23 mouse cellular contexts compared by ENCODE assay signal in genomic region chr15:14101757-14102156, GRCm38 (mm10).
DNase-seq lines count a peak whose midpoint lies in the region; ATAC-seq and TF ChIP-seq lines count a peak whose summit lies in the region.
"Had no signal": no experiment of that assay in that cellular context is flagged by ENCODE, and none has a peak within 500 bp of the region (broad histone marks: within the 10 kb centered on the region; RNA-seq: fewer than 3 reads in every experiment).

No protein-coding gene starts in this region.

- H3K4me2 ChIP-seq in midbrain, postnatal 0 days (ENCODE audit: low read depth, low read length, poor library complexity, severe bottlenecking) = no peak overlapping the region
- no peak overlapping the region for H3K4me2 ChIP-seq in midbrain, embryonic 14.5 days (ENCODE audit: low read length)
- H3K4me2 ChIP-seq: embryonic facial prominence, embryonic 13.5 days; forebrain, embryonic 12.5 days; heart, embryonic 11.5 days; heart, embryonic 15.5 days; hindbrain, embryonic 13.5 days had no signal

- TF ChIP-seq CTCF in midbrain, postnatal 0 days (IDR thresholded peaks at IDR 0.05) = no peak

- H3K27me3 ChIP-seq in midbrain, postnatal 0 days (ENCODE audit: insufficient read depth, low read length) = no peaks in the 10 kb centered on the region
- H3K27me3 ChIP-seq in midbrain, embryonic 14.5 days (ENCODE audit: control insufficient read depth, insufficient read depth, low read length) = no peaks in the 10 kb centered on the region
- H3K27me3 ChIP-seq: embryonic facial prominence, embryonic 13.5 days; forebrain, embryonic 12.5 days; heart, embryonic 15.5 days; hindbrain, embryonic 13.5 days had no signal

- no peak for ATAC-seq in midbrain, postnatal 0 days (ENCODE audit: low FRiP score)
- no peak for ATAC-seq in midbrain, embryonic 14.5 days (ENCODE audit: low FRiP score, low TSS enrichment)
- ATAC-seq: CD4-positive, CD25-positive, alpha-beta regulatory T cell, adult 4 months; forebrain, postnatal 0 days had no signal

- no peaks in the 10 kb centered on the region for H3K4me1 ChIP-seq in midbrain, postnatal 0 days (ENCODE audit: insufficient read depth, low read length)
- no peaks in the 10 kb centered on the region for H3K4me1 ChIP-seq in midbrain, embryonic 14.5 days (ENCODE audit: control insufficient read depth, insufficient read depth, low read length)
- H3K4me1 ChIP-seq: embryonic facial prominence, embryonic 13.5 days; forebrain, embryonic 12.5 days; heart, embryonic 15.5 days; hindbrain, embryonic 13.5 days had no signal

- H3K36me3 ChIP-seq in midbrain, postnatal 0 days (ENCODE audit: insufficient read depth, low read length) = no peaks in the 10 kb centered on the region
- no peaks in the 10 kb centered on the region for H3K36me3 ChIP-seq in midbrain, embryonic 14.5 days (ENCODE audit: control insufficient read depth, insufficient read depth, low read length)
- H3K36me3 ChIP-seq: embryonic facial prominence, embryonic 13.5 days; forebrain, embryonic 12.5 days; G1E; heart, embryonic 15.5 days; hindbrain, embryonic 13.5 days had no signal

- no peak overlapping the region for H3K4me3 ChIP-seq in midbrain, postnatal 0 days (ENCODE audit: low read depth, low read length)
- no peak overlapping the region for H3K4me3 ChIP-seq in midbrain, embryonic 14.5 days (replicated peaks; ENCODE audit: low read depth, low read length)
- H3K4me3 ChIP-seq: embryonic facial prominence, embryonic 13.5 days; forebrain, embryonic 12.5 days; heart, embryonic 15.5 days; hindbrain, embryonic 13.5 days had no signal

- H3K9ac ChIP-seq in midbrain, postnatal 0 days (replicated peaks; ENCODE audit: low read length, poor library complexity, severe bottlenecking) = no peak overlapping the region
- H3K9ac ChIP-seq in midbrain, embryonic 14.5 days (replicated peaks; ENCODE audit: low read length) = no peak overlapping the region
- H3K9ac ChIP-seq: embryonic facial prominence, embryonic 13.5 days; forebrain, embryonic 12.5 days; forebrain, postnatal 0 days; heart, embryonic 15.5 days; hindbrain, embryonic 13.5 days had no signal

- DNase-seq in embryo, embryonic 10 days (ENCODE audit: low spot score) = peak; percentile 10
- no peak for DNase-seq in embryo, embryonic 9.5 days (ENCODE audit: extremely low spot score)
- DNase-seq in midbrain, postnatal 0 days (ENCODE audit: low spot score) = peak; percentile 5
- DNase-seq in midbrain, embryonic 14.5 days = no peak
- peak; percentile 41 for DNase-seq in hindlimb bud, embryonic 11.5 days (ENCODE audit: extremely low spot score, low read depth, low spot score)
- no peak for DNase-seq in heart, adult 8-10 months (ENCODE audit: low spot score)
- DNase-seq in gastrocnemius, adult 18-20 months (ENCODE audit: low spot score) = no peak
- DNase-seq: adrenal gland, adult 8-10 months; adrenal gland, postnatal 36 days; B cell, adult 2 months; cerebellum, adult 2 months; cerebellum, postnatal 10 days; forebrain, postnatal 0 days; heart, adult 18-20 months; heart, postnatal 14 days; kidney, adult 11 months had no signal

- no peak overlapping the region for H3K27ac ChIP-seq in midbrain, postnatal 0 days (ENCODE audit: low read depth, low read length)
- no peak overlapping the region for H3K27ac ChIP-seq in midbrain, embryonic 14.5 days (replicated peaks; ENCODE audit: low read depth, low read length)
- H3K27ac ChIP-seq: embryonic facial prominence, embryonic 13.5 days; forebrain, embryonic 12.5 days; heart, embryonic 15.5 days; hindbrain, embryonic 13.5 days had no signal

- no peaks in the 10 kb centered on the region for H3K9me3 ChIP-seq in midbrain, postnatal 0 days (ENCODE audit: low read length)
- H3K9me3 ChIP-seq in midbrain, embryonic 14.5 days (ENCODE audit: control insufficient read depth, low read length) = no peaks in the 10 kb centered on the region
- H3K9me3 ChIP-seq: embryonic facial prominence, embryonic 13.5 days; forebrain, embryonic 12.5 days; G1E; heart, embryonic 15.5 days; hindbrain, embryonic 13.5 days had no signal

- 46% methylated on average over 1 of the region's 1 CpGs for WGBS in midbrain, postnatal 0 days
- 51% methylated on average over 1 of the region's 1 CpGs for WGBS in midbrain, embryonic 14.5 days

Comparison
In these comparisons a context has a peak if more than half of its experiments do, and no peak if none do; other contexts are left out.
1. DNase-seq: peak in embryo, embryonic 10 days (single experiment), midbrain, postnatal 0 days (single experiment) and hindlimb bud, embryonic 11.5 days (single experiment); none in embryo, embryonic 9.5 days (single experiment), midbrain, embryonic 14.5 days (single experiment), heart, adult 8-10 months (single experiment) and gastrocnemius, adult 18-20 months (single experiment).